Mouse (Mus musculus) small intestine, adult 2 months (tissue): ENCODE results near the gene Hoxb2.

ENCODE experiments used
- CTCF ChIP-seq: fragments of 200-500 bp; IDR thresholded peaks from 2 replicates; pipeline ENCODE4 v1.5.1; 2012; ENCODE audit warnings: low read depth, mild to moderate bottlenecking, control low read depth, inconsistent platforms, low read length, moderate library complexity, mixed read lengths; ENCODE audit not compliant: insufficient replicate concordance, insufficient read length; ENCODE audit errors: extremely low read depth
- POLR2A ChIP-seq: fragments of 200-500 bp; IDR thresholded peaks from 2 replicates; pipeline ENCODE4 v1.6.1; 2012; ENCODE audit warnings: low read depth, mild to moderate bottlenecking, control low read depth, inconsistent platforms, low read length, moderate library complexity

DNA sequence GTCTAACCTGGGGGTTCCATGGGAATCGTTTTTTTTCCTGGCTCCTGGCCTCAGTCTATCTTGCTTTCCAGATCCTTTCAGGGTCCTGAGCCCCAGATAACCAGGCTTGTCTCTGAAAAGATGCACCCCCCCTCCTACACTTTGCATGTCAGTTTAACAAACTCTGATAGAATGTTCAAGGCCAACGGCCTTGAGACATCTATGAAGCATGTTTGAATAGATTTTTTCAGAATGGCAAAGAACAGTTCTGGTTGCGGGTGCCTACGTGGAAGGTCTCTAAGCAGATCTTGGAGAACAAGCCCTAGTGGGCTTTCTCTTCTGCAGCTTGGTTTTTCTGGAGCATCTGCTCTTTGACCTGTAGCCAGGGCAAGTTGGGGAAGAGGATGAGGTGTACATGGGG is 41.6 kb upstream of the Hoxb2 start:
- TF ChIP-seq CTCF: no peak
- TF ChIP-seq POLR2A: no peak
